Mouse (Mus musculus) brown adipose tissue, adult 24 weeks (tissue): ENCODE measurements around the gene Adgrg5. TPM values are rescaled to one million over a fixed set of nuclear protein-coding genes. Genes with fewer than 3 reads are reported as not detected.
A peak's percentile ranks its signal among the peaks of the same experiment; 100 is the strongest.

Source experiments
- H3K27ac ChIP-seq: fragments of 200-500 bp; replicated peaks from 2 replicates; pipeline ENCODE4 v1.5.1; 2012; ENCODE audit warnings: low read depth, mild to moderate bottlenecking, low read length
- H3K4me1 ChIP-seq: fragments of 200-500 bp; 2 replicates; pipeline ENCODE4 v1.6.1; 2012; ENCODE audit warnings: low read length, mixed read lengths; ENCODE audit not compliant: control insufficient read depth, insufficient read depth, insufficient read length
- H3K4me3 ChIP-seq: fragments of 200-500 bp; 2 replicates; pipeline ENCODE4 v1.5.1; 2012; ENCODE audit warnings: low read depth, mild to moderate bottlenecking, low read length, moderate library complexity; ENCODE audit not compliant: insufficient read depth
- polyA plus RNA-seq: library from polyadenylated mRNA; stranded (reverse); fragments of >200 nt; gene quantifications from 2 replicates; pipeline ENCODE4 v1.2.4, GENCODE M21; 2012; ENCODE audit not compliant: missing spikeins, insufficient read depth, insufficient read length

Adgrg5 gene
- polyA plus RNA-seq, result not detected in 2 replicates

- peaks cover 8% of the 10 kb centered on the region; the same call in 1 of the 2 replicates for H3K4me1 ChIP-seq
- peak within 1 kb of the TSS; percentile 29; the same call in 1 of the 2 replicates for H3K27ac ChIP-seq
- no peak within 1 kb of the TSS for H3K4me3 ChIP-seq
These were observed at the start of gene Adgrg5 for GRCm38 (mm10) chr8:94923405-94923804. Gene Adgrg5 (plus strand): TSS chr8:94923694.

GRCm38 (mm10) chr8:94874358-94874757, 49.1 kb upstream of the Adgrg5 start:
- H3K27ac ChIP-seq, result peak overlapping the region; percentile 81
- H3K4me3 ChIP-seq, result peak overlapping the region; percentile 72
- peaks cover 18% of the 10 kb centered on the region for H3K4me1 ChIP-seq

GRCm38 (mm10) chr8:94875096-94875870, 48.2 kb upstream of the Adgrg5 start:
- Histone ChIP-seq H3K27ac (peak overlapping the region; percentile 81), H3K4me1 (peaks cover 11% of the 10 kb centered on the region), H3K4me3 (peak overlapping the region; percentile 72)

- peaks cover 11% of the 10 kb centered on the region for H3K4me1 ChIP-seq
- peak overlapping the region; percentile 81 for H3K27ac ChIP-seq
- peak overlapping the region; percentile 72 for H3K4me3 ChIP-seq
These were observed 47.7 kb upstream of the Adgrg5 start for GRCm38 (mm10) chr8:94875871-94876150.

- peak within 1 kb of the TSS; percentile 72 for H3K4me3 ChIP-seq
- peak within 1 kb of the TSS; percentile 81 for H3K27ac ChIP-seq
- peaks cover 11% of the 10 kb centered on the region for H3K4me1 ChIP-seq
These were observed 47.2 kb upstream of the Adgrg5 start, which contains the start of gene Dok4 for GRCm38 (mm10) chr8:94876197-94876730. Gene Dok4 (minus strand): TSS chr8:94876330.

- peak overlapping the region; percentile 66; the same call in 1 of the 2 replicates for H3K27ac ChIP-seq
- no peak overlapping the region for H3K4me3 ChIP-seq
These were observed 46.7 kb upstream of the Adgrg5 start for GRCm38 (mm10) chr8:94876820-94877219.

GRCm38 (mm10) chr8:94880742-94881141, 42.8 kb upstream of the Adgrg5 start:
- no peak overlapping the region for H3K4me3 ChIP-seq
- peaks cover 5% of the 10 kb centered on the region; the same call in 1 of the 2 replicates for H3K4me1 ChIP-seq
- H3K27ac ChIP-seq, result no peak overlapping the region

More at GRCm38 (mm10) chr8:94876820-94877219, 46.7 kb upstream of the Adgrg5 start:
- H3K4me1 ChIP-seq, result peaks cover 7% of the 10 kb centered on the region; the same call in 1 of the 2 replicates

GRCm38 (mm10) chr8:94888383-94889036, 35.0 kb upstream of the Adgrg5 start:
- Histone ChIP-seq H3K4me1 (peaks cover 3% of the 10 kb centered on the region; the same call in 1 of the 2 replicates), H3K4me3 (no peak overlapping the region), H3K27ac (no peak overlapping the region)

GRCm38 (mm10) chr8:94892917-94893316, 30.6 kb upstream of the Adgrg5 start:
- no peak overlapping the region for H3K27ac ChIP-seq
- no peak overlapping the region for H3K4me3 ChIP-seq
- peaks cover 3% of the 10 kb centered on the region; the same call in 1 of the 2 replicates for H3K4me1 ChIP-seq

- no peak overlapping the region for H3K4me3 ChIP-seq
- H3K27ac ChIP-seq, result no peak overlapping the region
- H3K4me1 ChIP-seq, result peaks cover 12% of the 10 kb centered on the region
These were observed 24.2 kb upstream of the Adgrg5 start for GRCm38 (mm10) chr8:94899262-94899661.

GRCm38 (mm10) chr8:94900617-94901016, 22.9 kb upstream of the Adgrg5 start:
- Histone ChIP-seq H3K4me1 (peaks cover 14% of the 10 kb centered on the region), H3K27ac (peak overlapping the region; percentile 60), H3K4me3 (no peak overlapping the region)

- Histone ChIP-seq H3K4me3 (no peak overlapping the region), H3K4me1 (peaks cover 18% of the 10 kb centered on the region), H3K27ac (peak overlapping the region; percentile 76)
These were observed 22.5 kb upstream of the Adgrg5 start for GRCm38 (mm10) chr8:94901031-94901430.

GRCm38 (mm10) chr8:94903709-94904108, 19.8 kb upstream of the Adgrg5 start:
- H3K4me1 ChIP-seq, result peaks cover 22% of the 10 kb centered on the region
- H3K27ac ChIP-seq, result no peak overlapping the region
- no peak overlapping the region for H3K4me3 ChIP-seq

- Histone ChIP-seq H3K4me1 (peaks cover 22% of the 10 kb centered on the region), H3K4me3 (peak overlapping the region; percentile 41; the same call in 1 of the 2 replicates), H3K27ac (peak overlapping the region; percentile 89)
These were observed 18.9 kb upstream of the Adgrg5 start for GRCm38 (mm10) chr8:94904450-94905175.
